Mouse (Mus musculus): Measurements from ENCODE around the gene Ddx5.
"Not testable (repeated sequence)": the region's sequence is repeated elsewhere in the genome, so short reads cannot be mapped to it uniquely, and the experiment has no call there.

Ddx5 gene

GRCm38 (mm10) chr11:106760511-106760910 lies 28.5 kb downstream of the Ddx5 start:
- no peak for DNase-seq

DNA sequence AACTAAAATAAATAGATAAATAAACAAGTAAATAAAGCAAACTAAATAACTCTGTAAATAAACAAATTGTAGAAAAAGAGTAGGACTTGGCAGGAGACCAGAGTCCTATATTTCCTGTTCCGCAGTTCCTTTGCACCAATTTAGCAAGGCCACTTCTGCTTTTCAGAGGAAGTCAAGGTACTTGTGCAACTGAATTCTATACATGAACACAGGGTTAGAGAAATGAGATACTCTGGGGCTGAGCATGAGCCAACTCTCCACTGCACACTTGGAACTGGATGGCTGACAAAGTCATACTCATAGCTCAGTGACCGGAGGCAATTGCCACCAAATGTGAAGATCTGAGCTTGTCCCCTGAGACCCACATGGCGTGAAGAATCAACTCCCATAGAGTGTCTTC lies 30.0 kb downstream of the Ddx5 start:
- no peak for DNase-seq

DNA sequence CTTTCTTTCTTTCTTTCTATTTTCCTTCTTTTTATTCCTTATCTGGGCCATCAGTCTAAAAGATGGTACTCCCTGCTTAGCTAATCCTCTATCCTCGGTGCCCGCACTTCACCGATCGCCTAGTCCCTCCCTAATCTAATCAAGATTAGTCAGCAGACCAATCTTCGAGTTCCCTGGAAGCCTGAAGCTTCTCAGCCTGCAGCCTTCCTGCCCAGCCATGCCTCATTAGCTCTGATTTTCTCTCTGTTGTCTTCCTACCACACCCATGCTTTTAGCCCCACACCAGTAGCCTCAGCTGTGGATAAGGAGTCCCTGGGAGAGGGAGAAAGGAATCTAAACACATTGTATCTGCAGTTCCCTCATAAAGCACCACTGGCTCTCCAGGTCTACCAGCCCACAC lies 33.4 kb downstream of the Ddx5 start:
- no peak for DNase-seq

- DNase-seq = no peak
Measured at GRCm38 (mm10) chr11:106753314-106753713, 35.7 kb downstream of the Ddx5 start.

- peak; percentile 67 for DNase-seq
Measured at GRCm38 (mm10) chr11:106752103-106752502, 36.9 kb downstream of the Ddx5 start.

DNA sequence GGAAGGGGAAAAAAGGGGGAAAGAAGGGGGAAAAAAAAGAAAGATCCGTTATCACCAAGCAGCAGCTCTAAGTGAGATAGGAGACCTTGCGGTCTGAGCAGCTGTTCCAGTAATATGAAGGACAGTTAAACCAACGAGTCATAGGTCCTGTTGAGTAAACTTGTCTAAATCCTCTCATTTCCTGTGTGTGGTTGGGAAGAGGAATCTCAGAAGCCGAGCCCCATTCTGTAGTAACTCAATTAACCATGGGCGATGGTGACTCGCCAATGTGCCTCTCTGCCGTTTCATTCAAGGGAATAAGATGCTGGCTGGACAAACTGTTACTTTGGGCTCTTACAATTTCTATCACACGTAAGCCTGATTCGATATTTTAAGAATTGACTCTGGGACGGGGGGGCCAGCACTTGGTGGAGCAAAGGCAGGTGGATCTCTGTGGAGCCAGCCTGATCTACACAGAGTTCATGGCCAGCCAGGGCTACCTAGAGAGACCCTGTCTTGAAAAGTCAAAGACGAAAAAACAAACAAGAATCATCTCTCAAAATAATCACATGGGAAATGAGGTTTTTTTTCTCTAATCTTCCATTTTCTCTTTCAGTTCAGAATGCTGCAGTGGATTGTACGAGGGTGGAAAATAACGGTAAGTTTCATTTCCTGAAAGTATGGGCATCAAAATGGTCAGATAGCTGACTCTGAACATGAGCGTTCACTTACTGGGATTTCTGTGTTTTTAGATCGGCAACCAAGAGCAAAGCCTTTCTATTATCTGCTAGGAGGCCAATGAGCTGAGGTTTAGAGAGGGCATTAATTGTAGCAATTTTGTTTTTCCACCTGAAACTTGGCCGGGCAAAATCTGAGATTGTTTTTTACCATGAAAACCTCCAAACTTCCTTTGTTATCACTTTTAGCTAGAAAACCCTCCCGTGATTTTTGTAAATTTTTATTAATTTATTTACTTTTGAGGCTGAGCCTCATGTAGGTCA lies 37.7 kb downstream of the Ddx5 start, which contains the start of gene Milr1:
Milr1 (plus strand) TSS at position 188 of the 980 bp plus-strand sequence.
- DNase-seq = peak; percentile 29

GRCm38 (mm10) chr11:106750121-106750751 lies 38.7 kb downstream of the Ddx5 start, which contains the start of gene Pecam1:
Gene Pecam1 (minus strand): TSS chr11:106750628.
- peak; percentile 74 for DNase-seq

DNA sequence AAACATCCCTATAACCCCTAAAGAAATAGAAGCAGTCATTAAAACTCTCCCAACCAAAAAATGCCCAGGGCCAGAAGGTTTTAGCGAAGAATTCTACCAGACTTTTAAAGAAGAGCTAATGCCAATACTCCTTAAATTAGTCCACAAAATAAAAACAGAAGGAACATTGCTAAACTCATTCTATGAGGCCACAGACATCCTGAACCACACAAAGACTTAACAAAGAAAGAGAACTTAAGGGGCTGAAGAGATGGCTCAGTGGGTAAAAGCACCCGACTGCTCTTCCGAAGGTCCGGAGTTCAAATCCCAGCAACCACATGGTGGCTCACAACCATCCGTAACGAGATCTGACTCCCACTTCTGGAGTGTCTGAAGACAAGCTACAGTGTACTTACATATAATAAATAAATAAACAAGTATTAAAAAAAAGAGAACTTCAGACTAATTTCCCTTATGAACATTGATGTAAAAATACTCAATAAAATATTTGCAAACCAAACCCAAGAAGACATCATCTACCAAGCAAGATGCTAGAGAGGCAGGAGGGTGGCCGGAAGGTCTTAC lies 39.3 kb downstream of the Ddx5 start:
- DNase-seq = not testable (repeated sequence)

DNA sequence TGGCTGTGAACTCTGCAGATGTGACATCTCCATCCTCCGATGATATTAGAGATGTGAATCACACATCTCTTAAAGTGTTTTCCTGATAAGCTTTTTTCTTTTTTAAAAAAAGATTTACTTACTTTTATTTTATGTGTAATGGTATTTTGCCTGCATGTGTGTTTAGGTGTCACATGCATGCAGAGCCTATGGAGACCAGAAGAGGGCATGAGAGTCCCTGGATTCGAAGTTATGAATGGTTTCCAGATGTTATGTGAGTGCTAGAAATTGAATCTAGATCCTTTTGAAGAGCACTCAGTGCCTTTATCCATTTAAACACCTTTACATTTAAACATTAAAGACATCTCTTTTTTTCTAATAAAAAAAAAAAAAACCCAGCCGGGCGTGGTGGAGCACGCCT lies 44.0 kb downstream of the Ddx5 start:
- no peak for DNase-seq

DNA sequence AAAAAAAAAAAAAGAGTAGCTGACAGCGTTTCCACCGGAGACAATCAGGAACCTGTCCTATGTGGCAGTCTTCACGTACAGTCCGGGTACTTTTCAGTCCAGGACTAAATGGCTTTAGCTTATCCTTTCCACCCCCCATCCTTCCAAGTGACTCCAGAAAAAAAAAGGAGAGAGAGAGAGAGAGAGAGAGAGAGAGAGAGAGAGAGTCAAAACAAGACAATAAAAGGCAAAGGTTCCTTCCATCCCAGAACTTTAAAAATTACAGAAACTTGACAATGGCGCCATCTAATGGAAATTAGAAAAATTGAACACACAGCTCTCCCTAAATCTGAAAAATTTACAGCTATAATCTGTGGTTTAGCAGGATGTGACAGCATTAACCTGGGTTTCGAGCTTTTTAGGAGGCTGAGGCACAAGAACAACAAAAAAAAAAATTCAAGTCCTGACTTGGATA lies 46.6 kb downstream of the Ddx5 start:
- DNase-seq = no peak

GRCm38 (mm10) chr11:106741826-106742225 lies 47.2 kb downstream of the Ddx5 start:
- DNase-seq = no peak

DNA sequence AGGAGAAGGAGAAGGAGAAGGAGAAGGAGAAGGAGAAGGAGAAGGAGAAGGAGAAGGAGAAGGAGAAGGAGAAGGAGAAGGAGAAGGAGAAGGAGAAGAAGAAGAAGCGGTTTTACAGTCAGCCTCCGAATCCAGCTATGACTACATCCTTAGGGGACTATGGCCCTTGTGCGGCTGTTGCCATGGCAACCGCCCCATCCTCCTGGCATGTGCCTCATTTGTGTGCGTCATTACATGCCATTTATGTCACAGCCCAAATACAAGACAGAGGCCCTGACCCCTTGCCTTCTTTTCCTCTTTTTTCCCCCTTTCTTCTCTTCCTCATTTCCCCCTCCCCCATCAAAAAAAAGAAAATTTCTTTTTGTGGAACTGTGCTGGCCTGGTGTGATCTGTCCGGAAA lies 47.8 kb downstream of the Ddx5 start:
- DNase-seq = no peak

GRCm38 (mm10) chr11:106740724-106741123 lies 48.3 kb downstream of the Ddx5 start:
- not testable (repeated sequence) for DNase-seq

DNA sequence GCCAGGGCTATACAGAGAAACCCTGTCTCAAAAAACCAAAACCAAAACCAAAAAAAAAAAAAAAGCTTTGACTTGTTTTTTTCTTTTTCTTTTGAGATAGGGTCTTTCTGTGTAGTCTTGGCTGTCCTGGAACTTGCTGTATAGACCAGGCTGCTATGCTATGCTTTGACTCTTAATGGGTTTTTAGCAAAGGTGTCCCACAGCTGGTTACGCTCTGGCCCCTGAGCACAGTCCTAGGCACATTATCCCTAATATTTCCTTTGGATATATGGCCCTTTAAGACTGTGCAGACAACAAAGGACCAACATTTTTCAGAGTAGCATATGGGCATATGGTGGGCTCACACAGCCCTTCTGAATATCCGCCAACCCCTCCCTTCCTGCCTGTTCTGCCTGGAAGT lies 49.9 kb downstream of the Ddx5 start:
- DNase-seq = no peak

DNA sequence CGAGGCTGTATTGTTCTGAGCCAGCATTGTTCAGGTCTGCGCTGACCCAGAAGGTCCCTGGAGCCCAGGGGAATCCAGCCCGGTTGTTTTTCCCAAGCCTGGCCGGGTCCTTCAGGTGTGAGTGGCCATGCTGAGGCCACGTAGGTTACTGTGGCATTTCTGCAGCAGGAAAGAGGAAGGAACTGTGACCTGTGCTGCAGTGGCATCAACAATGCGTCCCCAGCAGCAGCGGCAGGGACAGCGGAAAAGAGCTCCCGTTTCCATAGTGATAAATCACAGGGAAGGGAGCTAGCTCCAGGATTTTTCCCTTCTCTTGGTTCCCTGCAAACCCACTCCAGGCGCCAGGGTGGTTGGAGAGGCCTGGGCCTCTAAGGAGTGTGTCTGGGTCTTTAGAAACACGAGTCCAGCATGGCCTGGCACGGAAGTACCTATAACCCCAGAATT lies 51.8 kb downstream of the Ddx5 start:
- DNase-seq = no peak

GRCm38 (mm10) chr11:106736614-106737013 lies 52.4 kb downstream of the Ddx5 start:
- DNase-seq = no peak

DNA sequence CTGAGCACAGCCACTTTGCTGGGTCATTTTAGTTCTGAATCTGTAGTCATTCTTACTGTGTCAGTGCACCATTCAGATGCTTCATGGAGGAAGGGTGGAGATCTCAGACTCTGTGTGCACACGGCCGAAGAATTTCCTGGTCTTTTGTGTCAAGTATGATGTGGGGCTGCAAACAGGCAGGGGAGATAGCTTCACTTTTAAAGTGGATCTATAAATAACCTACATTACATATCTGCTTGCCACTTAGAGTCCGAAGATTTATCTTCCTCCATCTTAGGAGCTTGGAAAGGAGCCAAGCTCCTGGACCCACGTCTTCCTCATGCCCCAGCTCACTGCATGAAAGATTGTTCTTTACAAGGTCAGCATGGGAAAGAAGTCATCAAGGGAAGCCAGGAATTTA lies 58.3 kb downstream of the Ddx5 start:
- no peak for DNase-seq

All from thymus, postnatal 14 days (tissue).